Mouse (Mus musculus): ENCODE data around the gene Klc1. TPM values are rescaled to one million over a fixed set of nuclear protein-coding genes. Genes with fewer than 3 reads are reported as not detected.
"Not testable (repeated sequence)": the region's sequence is repeated elsewhere in the genome, so short reads cannot be mapped to it uniquely, and the experiment has no call there.

The Klc1 gene
- 100 to 1,000 TPM; 856 to 890 TPM for total RNA-seq (2021)
- long read RNA-seq, experiment 1, transcript Klc1-201 (16 exons, 2,504 nt) = minor isoform, 9 of 1,063 reads
- long read RNA-seq, experiment 1, transcript Klc1-204 (16 exons, 2,268 nt) = minor isoform, 5 of 1,063 reads
- long read RNA-seq, experiment 1, transcript Klc1-202 (14 exons, 2,272 nt) = major isoform, 327 of 1,063 reads
- long read RNA-seq, experiment 1, partial matches to known transcripts = 62 of 1,063 reads
- long read RNA-seq, experiment 1, other reads (novel, unspliced or antisense) = 659 of 1,063 reads
- long read RNA-seq, experiment 2, transcript Klc1-201 (16 exons, 2,504 nt) = minor isoform, 11 of 976 reads
- long read RNA-seq, experiment 2, transcript Klc1-202 (14 exons, 2,272 nt) = major isoform, 275 of 976 reads
- long read RNA-seq, experiment 2, partial matches to known transcripts = 55 of 976 reads
- long read RNA-seq, experiment 2, other reads (novel, unspliced or antisense) = 633 of 976 reads

DNA sequence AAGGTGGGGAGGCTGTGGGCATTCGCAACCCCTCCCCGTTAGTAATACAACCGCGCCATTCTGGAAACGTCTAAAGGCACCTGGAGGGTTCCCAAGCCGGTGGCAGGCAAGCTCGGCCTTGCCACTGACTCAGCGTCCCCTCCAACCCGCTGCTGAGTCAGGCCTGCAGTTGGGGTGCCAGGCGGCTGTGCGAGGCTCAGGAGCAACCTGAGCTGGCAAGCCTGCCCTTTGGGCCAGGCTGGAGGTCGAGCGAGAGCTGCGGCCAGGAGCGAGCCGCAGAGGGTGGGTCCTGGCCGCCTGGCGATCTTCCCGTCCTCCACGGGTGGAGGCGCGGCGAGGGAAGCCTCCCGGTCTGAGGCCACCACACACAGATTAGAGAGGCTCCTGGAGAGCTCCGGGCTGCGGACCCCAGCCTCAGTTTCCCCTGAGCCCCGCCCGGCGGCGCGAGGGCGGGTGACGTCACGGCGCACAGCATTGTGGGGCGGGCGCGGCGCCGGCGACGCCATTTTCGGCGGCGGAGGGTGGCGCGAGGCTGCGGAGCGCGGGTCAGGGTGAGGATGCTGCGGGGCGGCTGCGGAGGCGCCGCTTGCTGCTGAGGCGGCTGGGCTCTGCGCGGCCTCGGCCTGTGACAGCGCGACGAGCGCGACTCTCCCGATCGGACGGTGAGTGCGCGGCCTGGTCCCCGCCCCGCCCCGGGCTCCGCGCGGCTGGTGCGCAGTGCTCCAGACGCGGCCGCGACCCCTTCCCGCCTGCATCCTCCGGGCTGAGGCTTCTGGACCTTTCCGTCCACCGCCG is at the start of gene Klc1:
Gene Klc1 (plus strand): TSS at position 469 of the 795 bp plus-strand sequence.
- peak; percentile 62 to 82 for DNase-seq (ENCODE audit: low spot score in 2 of 2)
- intact Hi-C loops (cut with DNase I) = no loop called here

DNA sequence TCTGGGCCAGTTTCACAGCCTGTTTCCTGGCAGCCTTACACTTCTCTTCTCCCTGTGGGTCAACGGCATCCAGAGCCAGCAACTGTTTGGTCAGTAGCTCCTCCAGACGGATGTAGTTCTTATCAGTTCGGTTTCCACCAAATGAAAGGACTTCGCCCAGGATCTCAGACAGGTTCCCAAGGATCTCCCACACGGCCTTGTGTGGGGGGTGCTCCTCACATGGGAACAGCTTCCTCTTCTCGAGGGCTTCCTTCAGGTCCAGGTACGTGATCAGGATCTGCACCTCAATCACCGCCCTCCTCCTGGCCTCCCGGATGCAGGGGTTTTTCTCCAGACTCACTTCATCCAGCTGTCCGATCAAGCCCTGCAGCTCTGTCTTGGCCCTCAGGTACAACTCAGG is 48.6 kb upstream of the Klc1 start:
- intact Hi-C loops (cut with DNase I) = loop anchor here (5.0 kb wide), 1 partner anchor 43 kb away; no protein-coding TSS in a partner anchor
- DNase-seq (ENCODE audit: low spot score in 2 of 2) = no peak

DNA sequence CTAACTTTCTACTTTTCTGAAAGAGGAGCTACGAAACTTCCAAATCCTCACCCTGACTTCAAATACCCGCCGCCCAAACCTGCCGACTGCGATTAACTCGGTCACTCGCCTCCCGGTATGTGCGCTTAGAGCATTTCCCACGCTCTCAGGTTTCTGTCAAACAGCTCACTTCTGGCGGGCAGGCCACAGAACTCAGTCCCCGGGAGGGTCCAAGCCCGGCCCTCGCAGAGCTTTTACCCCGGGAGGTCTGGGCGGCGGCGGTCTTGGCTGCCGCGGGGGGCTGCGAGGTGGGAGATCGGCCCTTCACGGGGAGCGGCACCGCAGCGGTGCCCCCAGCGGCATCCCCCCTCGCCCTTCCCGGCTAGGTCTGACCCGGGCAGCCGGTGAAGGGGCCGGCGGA is 46.2 kb upstream of the Klc1 start:
- intact Hi-C loops (cut with DNase I) = loop anchor here (5.0 kb wide), 1 partner anchor 45 kb away; no protein-coding TSS in a partner anchor
- DNase-seq (ENCODE audit: low spot score in 2 of 2) = no peak

DNA sequence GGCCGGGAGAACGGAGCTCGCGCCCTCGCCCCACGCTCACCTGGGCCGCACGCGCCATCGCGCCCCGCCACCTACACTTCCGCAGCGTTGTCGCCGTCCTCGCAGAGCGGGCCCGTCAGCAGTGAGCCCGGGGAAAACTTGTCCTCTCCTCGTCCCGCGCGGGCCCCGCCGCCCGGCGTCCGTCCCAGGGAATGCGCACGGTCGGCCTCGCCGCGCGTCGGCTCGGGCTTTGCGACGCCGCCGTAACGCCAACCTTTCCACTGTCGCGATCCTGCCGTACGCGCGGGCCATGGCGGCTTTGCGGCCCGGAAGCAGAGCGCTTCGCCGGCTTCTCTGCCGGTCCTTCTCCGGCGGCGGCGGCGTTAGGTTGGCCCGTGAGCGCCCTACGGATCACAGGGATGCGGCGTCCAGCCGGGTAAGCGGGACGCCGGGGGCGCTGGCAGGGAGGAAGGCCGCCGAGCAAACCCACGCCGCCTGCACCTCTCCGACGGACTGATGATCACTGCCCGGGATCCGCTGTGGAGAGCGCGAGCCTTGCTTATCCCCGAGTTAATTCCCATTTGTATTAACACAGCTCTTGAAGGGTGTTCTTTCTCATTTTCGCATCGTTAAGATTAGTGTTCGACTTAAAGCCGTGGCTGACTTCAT is 45.5 kb upstream of the Klc1 start, which contains the start of the genes Bag5 and Apopt1:
Gene Bag5 (minus strand): TSS at position 254 of the 648 bp plus-strand sequence.
Gene Apopt1 (plus strand): TSS at position 258 of the 648 bp plus-strand sequence.
- intact Hi-C loops (cut with DNase I) = loop anchor here (5.0 kb wide), 1 partner anchor 46 kb away; no protein-coding TSS in a partner anchor
- DNase-seq (ENCODE audit: low spot score in 2 of 2) = peak; percentile 87 to 91

DNA sequence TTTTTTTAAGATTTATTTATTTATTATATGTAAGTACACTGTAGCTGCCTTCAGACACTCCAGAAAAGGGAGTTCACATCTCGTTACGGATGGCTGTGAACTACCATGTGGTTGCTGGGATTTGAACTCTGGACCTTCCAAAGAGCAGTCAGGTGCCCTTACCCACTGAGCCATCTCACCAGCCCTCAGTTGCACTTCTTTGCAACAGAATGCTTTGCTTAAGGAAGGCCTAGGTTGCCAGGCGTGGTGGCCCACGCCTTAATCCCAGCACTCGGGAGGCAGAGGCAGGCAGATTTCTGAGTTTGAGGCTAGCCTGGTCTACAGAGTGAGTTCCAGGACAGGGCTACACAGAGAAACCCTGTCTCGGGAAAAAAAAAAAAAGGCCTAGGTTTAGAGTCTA is 44.8 kb upstream of the Klc1 start:
- not testable (repeated sequence) for DNase-seq (ENCODE audit: low spot score in 2 of 2)
- intact Hi-C loops (cut with DNase I) = loop anchor here (5.0 kb wide), 1 partner anchor 47 kb away; no protein-coding TSS in a partner anchor

DNA sequence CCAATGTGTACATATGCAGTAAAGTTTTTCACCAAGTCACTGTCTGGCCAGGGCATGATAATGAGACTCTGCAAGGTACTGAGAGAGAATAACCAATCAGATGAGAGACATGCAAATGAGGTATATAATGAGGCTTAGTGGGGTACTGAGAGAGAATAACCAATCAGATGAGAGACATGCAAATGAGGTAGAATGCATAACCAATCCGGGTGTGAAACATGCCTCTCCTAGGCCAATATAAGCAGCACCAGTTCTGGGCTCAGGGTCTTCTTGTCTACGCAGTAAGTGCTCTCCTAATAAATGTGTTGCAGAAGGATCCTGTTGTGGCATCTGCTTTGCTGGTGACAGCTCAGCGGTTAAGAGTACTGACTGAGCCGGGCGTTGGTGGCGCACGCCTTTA is 42.1 kb upstream of the Klc1 start:
- no peak for DNase-seq (ENCODE audit: low spot score in 2 of 2)
- intact Hi-C loops (cut with DNase I) = no loop called here

DNA sequence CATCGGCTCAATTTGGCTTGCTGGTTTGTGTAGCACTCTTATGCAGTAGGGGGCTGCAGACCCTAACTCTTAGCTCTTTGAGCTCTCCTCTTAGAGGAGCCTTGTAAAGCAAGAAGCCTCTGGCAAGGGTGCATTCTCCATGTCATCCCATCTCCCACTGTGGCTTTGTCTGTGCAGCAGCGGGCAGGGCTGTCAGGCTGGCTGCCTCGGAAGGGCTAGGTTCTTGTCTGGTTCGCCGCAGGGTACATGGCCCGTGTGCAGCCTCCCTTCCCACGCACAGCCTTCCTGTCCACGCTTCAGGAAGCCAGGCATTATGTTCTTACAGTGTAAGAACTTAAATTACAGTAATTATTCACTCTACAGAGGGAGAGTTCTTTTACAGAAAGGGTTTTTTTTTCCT is 40.0 kb upstream of the Klc1 start:
- no peak for DNase-seq (ENCODE audit: low spot score in 2 of 2)

DNA sequence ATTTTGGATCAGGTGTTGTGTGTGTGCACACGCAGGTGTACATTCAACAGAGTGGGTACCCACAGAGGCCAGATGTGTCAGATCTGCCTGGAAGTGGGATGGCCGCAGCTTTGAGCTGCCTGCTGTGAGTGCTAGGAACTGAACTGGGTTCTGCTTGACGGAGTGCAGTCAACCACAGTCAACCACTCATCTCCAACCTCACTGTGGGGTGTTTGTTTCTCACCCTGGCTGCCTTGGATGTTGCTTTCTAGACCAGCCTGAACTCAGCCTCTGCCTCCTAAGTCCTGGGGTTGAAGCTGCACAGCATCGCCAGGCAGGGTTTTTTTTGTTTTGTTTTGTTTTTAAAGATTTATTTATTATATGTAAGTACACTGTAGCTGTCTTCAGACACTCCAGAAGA is 38.4 kb upstream of the Klc1 start:
- intact Hi-C loops (cut with DNase I) = no loop called here
- no peak for DNase-seq (ENCODE audit: low spot score in 2 of 2)

More for the DNA sequence above, 40.0 kb upstream of the Klc1 start:
- intact Hi-C loops (cut with DNase I) = no loop called here

DNA sequence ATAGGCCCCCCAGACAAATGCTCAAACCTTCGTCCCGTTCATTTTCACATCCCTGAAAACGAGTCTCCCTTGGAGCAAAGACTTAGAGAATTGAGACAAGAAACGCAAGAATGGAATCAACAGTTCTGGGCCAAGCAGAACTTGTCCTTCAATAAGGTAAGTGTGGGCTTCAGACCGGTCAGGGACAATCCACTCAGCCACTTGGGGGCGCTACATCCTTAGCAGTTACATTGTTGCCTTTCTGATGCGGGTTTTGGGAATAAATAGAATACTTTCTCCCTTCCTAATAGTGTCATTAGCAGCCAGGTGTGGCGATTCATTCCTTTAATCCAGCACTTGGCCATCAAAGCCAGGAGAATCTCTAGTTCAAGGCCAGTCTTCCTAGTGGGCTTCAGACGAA is 36.0 kb upstream of the Klc1 start:
- DNase-seq (ENCODE audit: low spot score in 2 of 2) = peak in 1 of 2 experiments; percentile 66
- intact Hi-C loops (cut with DNase I) = no loop called here

DNA sequence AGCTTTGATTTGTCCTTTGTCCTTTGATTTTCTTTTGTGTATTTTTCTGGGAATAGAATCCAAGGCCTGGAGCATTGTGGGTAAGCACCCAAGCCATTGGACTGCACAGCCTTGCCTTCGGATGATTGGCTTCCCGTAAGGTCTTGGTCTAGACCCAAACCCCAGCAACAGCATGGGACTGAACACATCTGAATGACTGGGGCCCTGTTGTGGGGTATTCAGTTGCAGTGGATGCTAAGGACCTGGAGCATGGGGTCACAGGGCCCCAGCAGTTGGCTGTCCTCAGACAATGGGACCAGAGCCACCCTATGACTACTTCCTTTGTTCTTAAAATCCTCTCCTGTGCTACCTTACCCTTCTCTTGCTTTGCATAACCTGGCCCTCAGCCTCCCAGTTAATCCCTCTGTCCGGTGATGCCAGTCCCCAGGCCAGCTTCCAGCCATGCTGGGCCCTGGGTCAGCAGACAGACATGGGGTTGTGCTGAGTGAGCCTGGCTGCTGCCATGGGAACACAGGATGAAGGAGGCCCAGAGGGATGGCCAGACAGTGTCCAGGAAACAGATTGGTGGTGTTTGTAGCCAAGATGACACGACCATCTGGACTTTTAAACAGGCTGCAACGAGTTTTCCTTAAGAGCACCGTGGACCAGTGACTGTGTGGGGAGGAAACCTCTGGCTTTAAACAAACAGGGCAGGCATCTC is 33.9 kb upstream of the Klc1 start:
- intact Hi-C loops (cut with DNase I) = no loop called here
- no peak for DNase-seq (ENCODE audit: low spot score in 2 of 2)

DNA sequence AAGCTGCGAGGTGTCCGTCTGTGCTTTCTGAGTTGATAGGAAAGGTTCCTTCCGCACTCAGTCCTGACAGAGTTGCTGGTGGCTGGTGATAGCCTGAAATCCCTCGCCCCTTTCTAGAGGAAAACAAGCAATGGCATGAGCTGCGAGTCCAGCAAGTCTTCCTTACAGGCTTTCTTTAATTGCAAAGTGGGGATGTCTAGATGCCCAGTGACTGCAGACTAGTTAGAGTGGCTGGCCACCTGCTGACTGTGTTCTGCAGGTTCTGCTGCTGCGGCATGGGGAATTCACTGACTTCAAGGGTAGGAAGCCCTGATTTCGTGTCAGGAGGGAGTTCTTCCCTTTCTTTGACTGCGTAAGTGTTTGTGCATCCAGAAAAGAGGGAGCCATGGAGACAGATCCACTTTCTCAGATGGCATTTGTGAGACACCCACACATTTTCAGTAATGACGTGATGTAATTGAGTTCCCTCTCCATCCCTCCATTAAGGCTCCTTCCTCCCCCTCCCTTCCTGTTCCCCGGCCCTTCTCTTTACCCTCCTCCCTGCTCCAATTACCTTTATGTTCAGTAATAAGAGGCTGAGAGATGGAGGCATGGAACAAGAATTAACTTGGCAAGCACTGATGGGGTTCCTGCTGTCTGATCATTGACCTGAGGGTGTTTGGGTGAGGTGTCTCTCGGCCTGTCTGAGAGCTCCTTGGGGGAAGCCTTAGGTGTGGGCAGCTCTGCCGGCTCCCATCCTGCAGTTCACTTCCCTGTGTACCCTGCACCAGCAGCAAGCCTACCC is 33.1 kb upstream of the Klc1 start:
- peak; percentile 66 to 91 for DNase-seq (ENCODE audit: low spot score in 2 of 2)
- intact Hi-C loops (cut with DNase I) = no loop called here

DNA sequence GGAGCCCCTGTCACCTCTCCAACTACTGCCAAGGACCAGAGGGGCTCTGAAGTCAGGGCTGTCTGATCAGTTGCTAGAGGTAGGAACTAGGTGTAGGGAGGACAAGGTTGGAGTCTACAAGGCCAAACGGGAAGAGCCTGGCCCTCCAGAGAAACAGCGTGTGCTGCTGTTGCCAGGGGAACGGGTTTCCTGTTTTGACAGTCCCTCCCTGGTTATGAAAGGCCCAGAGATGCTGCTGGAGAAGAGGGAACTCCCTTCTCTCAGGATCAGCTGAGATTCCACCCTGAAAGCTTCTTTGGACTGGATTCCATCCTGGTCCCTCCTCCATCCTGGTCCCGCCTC is 32.6 kb upstream of the Klc1 start:
- intact Hi-C loops (cut with DNase I) = no loop called here
- DNase-seq (ENCODE audit: low spot score in 2 of 2) = peak; percentile 62 to 75

DNA sequence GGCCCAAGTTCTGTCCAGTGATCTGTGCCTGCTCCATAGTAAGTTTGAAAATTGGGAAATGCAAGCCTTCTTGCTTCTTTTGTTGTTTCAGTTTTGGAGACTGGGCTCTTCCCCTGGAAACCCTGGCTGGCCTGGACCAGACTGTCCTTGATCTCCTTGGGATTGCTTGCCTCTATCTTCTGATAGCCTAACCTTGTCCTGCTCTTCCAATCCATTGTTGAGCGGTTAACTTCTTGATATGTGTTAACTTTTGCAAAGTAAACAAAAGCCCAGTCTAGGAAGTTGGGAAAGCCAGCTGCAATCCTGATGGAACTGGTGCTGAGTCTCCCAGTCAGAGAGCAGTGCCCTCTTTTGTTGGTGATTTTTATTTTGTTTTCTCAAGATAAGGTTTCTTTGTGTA is 30.7 kb upstream of the Klc1 start:
- intact Hi-C loops (cut with DNase I) = no loop called here
- no peak for DNase-seq (ENCODE audit: low spot score in 2 of 2)

DNA sequence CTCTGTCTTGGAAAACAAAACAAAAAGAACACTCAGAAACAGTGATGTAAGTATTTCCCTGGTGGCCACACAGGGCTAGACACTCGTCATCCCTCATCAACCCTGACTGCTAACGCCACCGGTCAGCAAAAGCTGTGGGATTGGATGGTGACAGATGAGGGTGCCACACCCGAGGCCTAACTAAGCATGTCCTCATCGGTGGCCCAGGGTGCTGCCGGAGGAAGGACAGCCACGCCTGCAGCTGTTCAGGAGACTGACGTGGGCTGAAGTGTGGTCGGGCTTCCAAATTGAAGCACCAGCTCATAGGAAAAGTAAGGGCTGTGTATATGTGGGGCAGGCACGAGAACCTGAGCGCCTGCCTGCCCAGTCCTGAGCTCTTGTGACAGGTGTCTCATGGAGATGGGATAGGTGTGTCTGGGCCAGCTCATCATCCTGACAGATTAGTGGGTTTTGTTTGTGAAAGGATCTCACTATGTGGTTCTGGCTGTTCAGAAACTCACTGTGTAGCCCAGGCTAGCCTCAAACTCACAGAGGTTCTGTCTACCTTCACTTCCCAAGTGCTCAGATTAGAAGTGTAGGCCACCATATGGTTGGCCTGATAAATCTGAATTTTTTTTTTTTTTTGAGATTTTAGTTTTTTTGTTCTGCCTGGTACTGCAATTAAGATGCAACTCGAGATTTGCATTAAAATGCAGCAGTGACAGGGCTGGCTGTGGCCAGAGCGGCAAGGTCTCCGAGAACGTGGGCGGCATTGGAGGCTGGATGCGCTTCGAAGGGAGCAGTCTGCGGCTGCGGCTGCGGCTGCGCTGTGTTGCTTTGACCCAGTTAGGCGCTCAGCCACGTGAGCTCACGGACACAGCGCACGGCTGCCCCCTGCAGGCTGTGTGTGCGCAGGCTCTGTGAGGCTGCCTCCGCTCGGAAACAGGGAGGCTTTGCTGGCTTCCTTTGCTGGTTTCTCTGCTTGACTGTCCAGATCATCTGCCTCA is 26.5 kb upstream of the Klc1 start:
- intact Hi-C loops (cut with DNase I) = loop anchor here (5.0 kb wide), 1 partner anchor 65 kb away; no protein-coding TSS in a partner anchor
- peak; percentile 92 for DNase-seq (ENCODE audit: low spot score in 2 of 2)

DNA sequence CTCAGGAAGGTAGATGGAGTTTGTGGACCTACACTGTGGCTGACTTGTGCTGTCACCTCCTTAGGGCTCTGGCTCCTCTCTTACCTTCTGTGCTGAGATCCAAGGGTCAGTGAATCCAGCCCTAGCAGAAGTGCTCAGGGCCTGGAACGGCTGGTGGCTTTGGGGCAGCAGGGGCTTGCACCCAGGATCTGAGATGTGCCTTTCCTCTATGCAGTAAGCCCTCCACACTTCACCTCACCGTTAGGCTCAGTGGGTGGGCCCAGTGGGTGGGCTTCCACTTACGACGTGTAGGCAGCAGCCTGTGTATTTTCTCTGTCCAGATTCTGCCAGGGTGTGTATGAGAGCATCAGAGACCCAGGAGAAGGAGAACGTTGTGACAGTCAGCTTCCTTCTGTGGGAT is 25.7 kb upstream of the Klc1 start:
- DNase-seq (ENCODE audit: low spot score in 2 of 2) = no peak
- intact Hi-C loops (cut with DNase I) = loop anchor here (5.0 kb wide), 1 partner anchor 66 kb away; no protein-coding TSS in a partner anchor

DNA sequence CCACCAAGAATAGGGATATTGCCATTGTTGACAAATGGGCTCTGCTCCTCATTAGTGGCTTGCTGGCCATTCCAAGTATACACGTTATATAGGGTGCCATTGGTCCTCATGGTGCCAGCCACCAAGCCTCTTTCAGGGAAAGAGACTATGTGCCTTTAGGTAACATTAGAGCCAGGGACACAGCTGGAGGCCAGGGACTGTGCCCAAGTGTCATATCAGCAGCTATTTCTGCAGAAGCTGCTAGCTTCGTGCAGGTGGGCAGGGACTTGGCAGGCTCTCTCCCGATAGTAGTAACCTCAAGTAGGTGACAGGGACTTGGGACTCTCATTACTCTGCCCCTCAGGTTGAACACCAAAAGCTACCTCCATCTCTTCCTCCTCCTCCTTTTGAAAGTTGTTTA is 23.7 kb upstream of the Klc1 start:
- intact Hi-C loops (cut with DNase I) = loop anchor here (5.0 kb wide), 1 partner anchor 68 kb away; no protein-coding TSS in a partner anchor
- no peak for DNase-seq (ENCODE audit: low spot score in 2 of 2)

DNA sequence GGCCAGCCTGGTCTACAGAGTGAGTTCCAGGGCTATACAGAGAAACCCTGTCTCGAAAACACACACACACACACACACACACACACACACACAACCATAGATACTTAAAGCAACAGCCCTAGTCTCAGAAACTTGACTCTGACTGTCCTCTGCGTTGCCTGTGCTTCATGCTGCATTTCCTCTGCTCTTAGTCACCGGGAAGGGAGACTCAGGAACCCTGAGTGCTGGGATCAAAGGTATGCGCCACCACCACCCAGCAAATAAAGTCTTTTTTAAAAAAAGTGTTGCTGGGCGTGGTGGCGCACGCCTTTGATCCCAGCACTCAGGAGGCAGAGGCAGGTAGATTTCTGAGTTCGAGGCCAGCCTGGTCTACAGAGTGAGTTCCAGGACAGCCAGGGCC is 22.0 kb upstream of the Klc1 start:
- intact Hi-C loops (cut with DNase I); DNase-seq (ENCODE audit: low spot score in 2 of 2): not testable (repeated sequence)
